10 mouse cellular contexts compared by ENCODE assay signal in genomic region chr15:84212756-84213105, GRCm38 (mm10). TPM values are rescaled to one million over a fixed set of nuclear protein-coding genes. Genes with fewer than 3 reads are reported as not detected.
DNase-seq lines count a peak whose midpoint lies in the region; ATAC-seq and TF ChIP-seq lines count a peak whose summit lies in the region.
"Had no signal": no experiment of that assay in that cellular context is flagged by ENCODE, and none has a peak within 500 bp of the region (broad histone marks: within the 10 kb centered on the region; RNA-seq: fewer than 3 reads in every experiment).

No protein-coding gene starts in this region.

- H3K9ac ChIP-seq in kidney, embryonic 14.5 days (ENCODE audit: low read depth, low read length), result no peak overlapping the region
- H3K9ac ChIP-seq: intestine, embryonic 15.5 days; liver, embryonic 14.5 days had no signal

- no peak overlapping the region for H3K4me2 ChIP-seq in kidney, embryonic 14.5 days (replicated peaks; ENCODE audit: low read depth, low read length)
- H3K4me2 ChIP-seq: intestine, embryonic 15.5 days had no signal

- H3K4me3 ChIP-seq in kidney, adult 2 months (ENCODE audit: insufficient read depth, low read depth, low read length), result no peak overlapping the region
- H3K4me3 ChIP-seq in kidney, embryonic 14.5 days (ENCODE audit: low read length), result no peak overlapping the region
- H3K4me3 ChIP-seq in limb, embryonic 10.5 days, result no peak overlapping the region
- H3K4me3 ChIP-seq: intestine, embryonic 15.5 days had no signal

- ATAC-seq in kidney, embryonic 14.5 days (ENCODE audit: low FRiP score, low TSS enrichment), result no peak

- no peaks in the 10 kb centered on the region for H3K36me3 ChIP-seq in kidney, adult 2 months (ENCODE audit: control insufficient read depth, insufficient read depth, low read length)
- peaks cover 43% of the 10 kb centered on the region for H3K36me3 ChIP-seq in kidney, embryonic 14.5 days (ENCODE audit: control insufficient read depth, insufficient read depth, low read length)
- peaks cover 57% of the 10 kb centered on the region for H3K36me3 ChIP-seq in limb, embryonic 10.5 days

- no peak for TF ChIP-seq CTCF in kidney, adult 2 months (conservative IDR thresholded peaks at IDR 0.05; ENCODE audit: insufficient read depth, insufficient read length, low read depth, low read length)

- WGBS in kidney, adult 2 months, result 69% methylated on average over 2 of the region's 2 CpGs
- 83% methylated on average over 2 of the region's 2 CpGs for WGBS in kidney, embryonic 14.5 days
- WGBS in limb, embryonic 10.5 days, result 87% methylated on average over 2 of the region's 2 CpGs

- no peak for TF ChIP-seq POLR2A in kidney, adult 2 months (IDR thresholded peaks at IDR 0.05; ENCODE audit: low read depth, low read length)

- H3K27me3 ChIP-seq in kidney, adult 2 months (replicated peaks; ENCODE audit: control insufficient read depth, insufficient read depth, low read length), result no peaks in the 10 kb centered on the region
- no peaks in the 10 kb centered on the region for H3K27me3 ChIP-seq in kidney, embryonic 14.5 days (ENCODE audit: control insufficient read depth, insufficient read depth, low read length)
- H3K27me3 ChIP-seq in limb, embryonic 10.5 days (ENCODE audit: low read depth, poor library complexity, severe bottlenecking), result no peaks in the 10 kb centered on the region
- H3K27me3 ChIP-seq: intestine, embryonic 15.5 days; Patski had no signal

- peaks cover 15% of the 10 kb centered on the region; the same call in 1 of the 2 replicates for H3K4me1 ChIP-seq in kidney, adult 2 months (ENCODE audit: control insufficient read depth, insufficient read depth, low read length)
- peaks cover 35% of the 10 kb centered on the region for H3K4me1 ChIP-seq in kidney, embryonic 14.5 days (ENCODE audit: control insufficient read depth, insufficient read depth, low read length)
- H3K4me1 ChIP-seq in limb, embryonic 10.5 days, result peaks cover 59% of the 10 kb centered on the region

- no peaks in the 10 kb centered on the region for H3K9me3 ChIP-seq in kidney, embryonic 14.5 days (ENCODE audit: control insufficient read depth, low read length)
- H3K9me3 ChIP-seq in limb, embryonic 10.5 days (replicated peaks), result no peaks in the 10 kb centered on the region
- H3K9me3 ChIP-seq: intestine, embryonic 15.5 days had no signal

- DNase-seq in kidney, adult 2 months, result peak; percentile 44
- DNase-seq in MN1 (ENCODE audit: low spot score), result peak; percentile 82
- DNase-seq in gastrocnemius, postnatal 25 days, result peak; percentile 52
- DNase-seq in limb, embryonic 10.5 days (ENCODE audit: low spot score), result no peak
- no peak for DNase-seq in cerebellum, postnatal 14 days
- DNase-seq in frontal cortex, postnatal 10 days (ENCODE audit: low spot score in 2 of 2), result no peak

- no peak overlapping the region for H3K27ac ChIP-seq in kidney, adult 2 months (ENCODE audit: insufficient read depth, low read depth, low read length)
- H3K27ac ChIP-seq in kidney, embryonic 14.5 days (ENCODE audit: low read depth, low read length), result no peak overlapping the region
- H3K27ac ChIP-seq in limb, embryonic 10.5 days, result peak overlapping the region; percentile 84
- H3K27ac ChIP-seq: intestine, embryonic 15.5 days; liver, embryonic 14.5 days had no signal

RNA-seq across cellular contexts. Expression of gene Parvb, which starts 19.1 kb away (rescaled TPM):
- 7.1 and 8.5 TPM in 2 replicates for polyA plus RNA-seq in kidney, adult 2 months (2012; rRNA removed)
- 3.9 TPM in 2 replicates for polyA plus RNA-seq in kidney, embryonic 14.5 days (2014; fragmentation: Nextera tagmentation; extraction: Ambion mirVana)
- 10 to 100 TPM; 51.5 to 57.7 TPM for total RNA-seq in gastrocnemius, postnatal 25 days (2021)
- polyA plus RNA-seq in limb, embryonic 10.5 days (2016; fragmentation: Nextera tagmentation; extraction: Ambion mirVana), result 9.0 and 11.0 TPM in 2 replicates

RNA-seq across cellular contexts. Expression of gene Samm50, which starts 20.7 kb away (rescaled TPM):
- 18.6 and 22.9 TPM in 2 replicates for polyA plus RNA-seq in kidney, adult 2 months (2012; rRNA removed)
- 81.5 and 88.8 TPM in 2 replicates for polyA plus RNA-seq in kidney, embryonic 14.5 days (2014; fragmentation: Nextera tagmentation; extraction: Ambion mirVana)
- total RNA-seq in gastrocnemius, postnatal 25 days (2021), result 100 to 1,000 TPM; 171 to 173 TPM
- 117 and 118 TPM in 2 replicates for polyA plus RNA-seq in limb, embryonic 10.5 days (2016; fragmentation: Nextera tagmentation; extraction: Ambion mirVana)

RNA-seq across cellular contexts. Expression of gene Pnpla3, which starts 45.1 kb away (rescaled TPM):
- 28.4 and 40.6 TPM in 2 replicates for polyA plus RNA-seq in kidney, adult 2 months (2012; rRNA removed)
- 0.14 and 0.49 TPM in 2 replicates for polyA plus RNA-seq in kidney, embryonic 14.5 days (2014; fragmentation: Nextera tagmentation; extraction: Ambion mirVana)
- total RNA-seq in gastrocnemius, postnatal 25 days (2021), result 10 to 100 TPM in 1 of 2 experiments, 1 to 10 TPM in 1; 6.7 to 12.8 TPM
- polyA plus RNA-seq in limb, embryonic 10.5 days (2016; fragmentation: Nextera tagmentation; extraction: Ambion mirVana), result 0.10 and 0.19 TPM in 2 replicates

Comparison
In these comparisons a context has a peak if more than half of its experiments do, and no peak if none do; other contexts are left out.
1. RNA of gene Pnpla3, which starts 45.1 kb away (polyA plus RNA-seq): 28.4 to 40.6 TPM in kidney, adult 2 months; 0.14 to 0.49 TPM in kidney, embryonic 14.5 days and 0.10 to 0.19 TPM in limb, embryonic 10.5 days; every median in the first group is over 10 times any median in the second.
2. DNase-seq: peak in kidney, adult 2 months (single experiment), MN1 (single experiment) and gastrocnemius, postnatal 25 days (single experiment); none in limb, embryonic 10.5 days (single experiment), cerebellum, postnatal 14 days (0 of 2) and frontal cortex, postnatal 10 days (0 of 2).